Mouse (Mus musculus): ENCODE measurements around the gene Taco1.
"Not testable (repeated sequence)": the region's sequence is repeated elsewhere in the genome, so short reads cannot be mapped to it uniquely, and the experiment has no call there.

Gene Taco1

DNA sequence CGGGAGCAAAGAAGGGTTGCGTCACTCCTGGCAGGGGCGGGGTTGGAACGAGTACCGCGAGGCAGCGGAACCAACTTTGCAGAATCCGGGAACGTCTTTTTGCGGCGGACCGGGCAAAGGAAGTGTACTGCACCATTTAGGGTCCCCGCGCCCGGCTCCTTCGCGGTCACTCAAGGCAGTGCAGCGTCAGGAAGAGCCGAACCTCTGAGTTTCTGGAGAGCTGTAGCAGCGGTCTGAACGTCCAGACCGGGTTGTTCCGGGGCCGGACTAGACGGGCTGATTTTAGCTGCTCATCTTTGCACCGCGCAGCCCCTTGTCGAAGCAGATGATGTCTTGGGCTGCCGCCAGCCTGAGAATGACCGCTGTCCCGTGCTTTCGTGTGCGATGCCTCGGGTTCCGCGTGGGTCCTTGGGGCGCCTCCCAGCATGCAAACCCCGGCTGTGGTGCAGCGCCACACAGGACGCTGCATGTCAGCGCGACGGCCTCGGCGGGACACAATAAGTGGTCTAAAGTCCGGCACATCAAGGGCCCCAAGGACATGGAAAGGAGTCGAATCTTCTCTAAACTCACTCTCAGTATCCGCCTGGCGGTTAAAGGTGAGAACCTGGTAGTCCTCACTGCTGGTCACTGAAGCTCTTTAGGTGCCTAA lies at the start of gene Taco1:
TSS of gene Taco1 (plus strand) at position 139 of the 649 bp plus-strand sequence.
- DNase-seq (ENCODE audit: low spot score in 2 of 2), result peak; percentile 86 to 95

DNA sequence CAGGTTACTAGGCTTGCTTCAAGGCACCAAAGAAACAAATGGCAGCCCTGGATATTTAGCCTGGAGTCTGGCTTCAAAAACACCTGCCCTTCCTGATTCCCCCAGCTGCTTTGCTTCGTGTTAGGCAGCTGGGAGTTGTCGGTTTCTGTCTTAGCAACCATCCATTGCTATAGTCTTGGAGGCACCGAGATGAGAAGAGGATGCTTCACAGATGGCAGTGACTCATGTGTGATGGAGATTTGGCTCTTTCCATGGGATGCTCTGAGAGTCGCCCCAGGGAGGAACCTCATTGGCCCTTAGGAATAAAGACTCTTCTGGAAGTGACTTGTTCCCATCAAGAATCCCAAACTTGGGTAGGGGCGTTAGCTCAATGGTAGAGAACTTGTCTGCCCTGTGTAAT lies 49.4 kb upstream of the Taco1 start:
- DNase-seq (ENCODE audit: low spot score in 2 of 2), result no peak

DNA sequence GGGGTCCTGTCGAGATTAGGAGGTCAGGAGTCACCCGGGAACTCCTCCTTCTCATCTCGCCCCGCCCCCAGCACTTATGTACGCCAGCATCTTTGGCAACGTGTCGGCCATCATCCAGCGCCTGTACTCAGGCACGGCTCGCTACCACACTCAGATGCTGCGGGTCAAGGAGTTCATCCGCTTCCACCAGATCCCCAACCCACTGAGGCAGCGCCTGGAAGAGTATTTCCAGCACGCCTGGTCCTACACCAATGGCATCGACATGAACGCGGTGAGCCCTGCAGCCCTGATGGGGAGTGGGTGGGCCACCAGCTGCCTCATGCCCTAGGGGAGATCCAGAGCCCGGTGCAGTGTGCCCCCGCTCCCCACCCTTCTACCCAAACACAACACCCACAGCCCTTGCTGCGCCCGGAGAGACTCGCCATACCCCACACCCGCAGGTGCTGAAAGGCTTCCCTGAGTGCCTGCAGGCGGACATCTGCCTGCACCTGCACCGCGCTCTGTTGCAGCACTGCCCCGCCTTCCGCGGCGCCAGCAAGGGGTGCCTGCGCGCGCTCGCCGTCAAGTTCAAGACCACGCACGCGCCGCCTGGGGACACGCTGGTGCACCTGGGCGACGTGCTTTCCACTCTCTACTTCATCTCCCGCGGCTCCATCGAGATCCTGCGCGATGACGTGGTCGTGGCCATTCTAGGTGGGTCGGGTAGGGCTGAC lies 45.7 kb upstream of the Taco1 start:
- DNase-seq (ENCODE audit: low spot score in 2 of 2), result no peak

DNA sequence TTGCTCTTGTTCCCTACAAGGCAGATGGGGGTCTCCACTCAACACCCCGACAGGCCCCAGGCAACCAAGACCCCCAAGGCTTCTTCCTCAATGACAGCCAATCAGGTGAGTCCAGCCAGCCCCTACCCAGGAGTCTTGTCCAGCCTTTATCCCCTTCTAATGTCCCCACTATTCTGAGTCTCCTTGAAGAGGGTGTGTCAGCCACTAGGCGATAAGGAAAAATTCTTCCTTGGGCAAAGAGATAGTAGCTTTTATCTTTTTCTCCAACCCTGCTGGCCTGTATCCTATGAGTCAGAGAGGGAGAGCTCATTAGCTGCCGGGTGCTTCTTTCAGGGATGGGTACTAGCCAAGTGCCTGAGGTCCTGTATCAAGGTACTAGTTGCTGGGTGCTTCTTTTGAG lies 40.1 kb upstream of the Taco1 start:
- no peak for DNase-seq (ENCODE audit: low spot score in 2 of 2)

DNA sequence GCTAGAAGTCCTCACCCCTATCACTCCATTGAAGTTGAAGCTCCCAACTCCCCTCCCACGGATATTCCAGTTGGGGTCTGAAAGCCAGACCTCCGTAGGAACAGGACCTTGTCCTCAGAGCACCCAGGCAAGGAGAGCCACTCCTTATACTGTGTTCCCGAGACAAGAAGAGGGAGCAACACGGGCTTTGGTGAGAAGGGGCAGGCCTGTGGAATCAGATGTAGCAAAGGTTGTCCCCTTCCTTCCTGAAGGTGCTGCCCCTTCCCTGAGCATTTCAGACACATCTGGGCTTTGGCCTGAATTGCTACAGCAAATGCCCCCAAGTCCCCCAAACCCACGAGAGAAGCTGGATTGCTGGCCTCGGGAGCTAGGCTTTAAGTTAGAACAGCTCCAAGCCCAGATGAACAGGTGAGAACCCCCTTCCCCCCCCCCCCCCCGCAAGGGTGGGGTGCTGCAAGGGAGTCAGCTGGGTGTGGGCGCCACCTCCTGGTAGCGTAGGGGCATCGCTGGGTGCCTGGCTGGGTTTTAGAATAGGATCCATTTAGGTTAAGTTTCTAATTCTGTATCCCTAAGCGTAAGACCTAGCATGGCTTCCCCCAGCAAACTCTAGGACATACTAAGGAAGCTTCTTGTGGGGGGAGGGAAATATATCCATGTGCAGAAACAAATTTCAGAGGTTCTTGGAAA lies 39.3 kb upstream of the Taco1 start:
- DNase-seq (ENCODE audit: low spot score in 2 of 2), result no peak

DNA sequence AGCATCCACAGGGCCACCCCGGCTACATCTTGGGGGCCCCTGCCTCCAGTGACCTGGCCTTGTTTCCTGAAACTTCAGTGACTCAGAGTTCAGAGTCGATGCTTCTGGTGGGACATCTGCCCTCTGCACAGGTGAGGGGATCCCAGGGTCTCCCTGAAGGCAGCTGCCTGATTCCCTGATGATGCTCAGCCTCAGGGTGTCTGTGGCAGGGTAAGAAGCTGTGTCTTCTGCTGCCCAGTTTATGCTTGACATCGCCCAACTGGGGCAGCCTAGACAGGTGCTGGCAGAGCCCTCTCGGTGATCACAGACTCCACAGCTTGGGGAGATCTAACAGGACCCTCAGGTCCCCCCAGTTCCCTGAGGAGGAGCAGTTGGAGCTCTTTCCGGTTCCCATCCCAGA lies 38.3 kb upstream of the Taco1 start:
- DNase-seq (ENCODE audit: low spot score in 2 of 2), result no peak

DNA sequence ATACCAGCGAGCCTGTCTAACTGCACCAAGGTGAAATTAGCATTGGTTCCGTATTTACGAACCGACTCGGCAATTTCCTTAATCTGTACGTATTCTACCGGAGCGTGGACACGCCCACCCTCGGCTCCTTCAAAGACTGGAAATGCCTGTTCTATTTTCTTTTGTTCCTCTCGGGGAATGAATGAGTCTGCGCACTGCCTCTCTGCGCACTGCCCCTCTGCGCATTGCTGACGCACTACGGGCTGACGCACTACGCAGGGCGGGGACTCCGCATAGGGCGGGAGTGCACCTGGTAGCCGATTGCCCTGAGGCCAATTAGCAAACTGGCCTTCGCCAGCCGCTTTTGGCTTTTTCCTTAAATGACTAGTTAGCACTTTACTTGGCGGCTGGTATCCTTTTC lies 33.8 kb upstream of the Taco1 start:
- DNase-seq (ENCODE audit: low spot score in 2 of 2), result not testable (repeated sequence)

DNA sequence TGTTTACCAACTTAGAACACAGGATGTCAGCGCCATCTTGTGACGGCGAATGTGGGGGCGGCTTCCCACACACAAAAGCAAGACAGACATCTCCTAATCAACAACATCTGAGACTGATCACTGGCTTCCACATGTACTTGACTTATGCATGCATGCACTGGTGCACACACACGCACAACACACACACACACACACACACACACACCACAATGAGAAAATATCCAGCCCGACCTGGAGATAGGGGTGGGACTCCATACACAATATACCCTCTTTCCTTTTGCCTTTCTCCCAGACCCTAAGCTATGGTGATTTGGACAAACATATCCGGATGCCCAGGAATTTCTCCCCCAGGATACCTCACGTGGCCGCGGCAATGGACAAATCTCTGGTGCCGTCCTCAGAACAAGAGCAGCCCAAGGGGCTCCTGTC lies 32.4 kb upstream of the Taco1 start:
- no peak for DNase-seq (ENCODE audit: low spot score in 2 of 2)

DNA sequence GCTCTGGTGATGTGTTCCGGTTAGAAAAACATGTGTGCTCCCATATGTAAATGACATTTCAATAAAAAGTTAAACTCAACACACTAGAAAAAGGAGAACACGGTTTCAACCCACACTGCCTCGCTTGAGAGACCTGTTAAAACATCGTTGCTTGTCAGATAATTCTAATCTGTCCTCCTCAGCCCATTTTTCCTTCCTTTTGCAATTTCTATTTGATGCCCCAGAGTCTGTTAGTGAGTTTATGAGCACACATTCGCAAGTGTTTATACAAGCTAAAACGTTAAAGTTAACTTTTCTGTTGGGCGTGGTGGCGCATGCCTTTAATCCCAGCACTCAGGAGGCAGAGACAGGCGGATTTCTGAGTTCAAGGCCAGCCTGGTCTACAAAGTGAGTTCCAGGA lies 30.9 kb upstream of the Taco1 start:
- no peak for DNase-seq (ENCODE audit: low spot score in 2 of 2)

DNA sequence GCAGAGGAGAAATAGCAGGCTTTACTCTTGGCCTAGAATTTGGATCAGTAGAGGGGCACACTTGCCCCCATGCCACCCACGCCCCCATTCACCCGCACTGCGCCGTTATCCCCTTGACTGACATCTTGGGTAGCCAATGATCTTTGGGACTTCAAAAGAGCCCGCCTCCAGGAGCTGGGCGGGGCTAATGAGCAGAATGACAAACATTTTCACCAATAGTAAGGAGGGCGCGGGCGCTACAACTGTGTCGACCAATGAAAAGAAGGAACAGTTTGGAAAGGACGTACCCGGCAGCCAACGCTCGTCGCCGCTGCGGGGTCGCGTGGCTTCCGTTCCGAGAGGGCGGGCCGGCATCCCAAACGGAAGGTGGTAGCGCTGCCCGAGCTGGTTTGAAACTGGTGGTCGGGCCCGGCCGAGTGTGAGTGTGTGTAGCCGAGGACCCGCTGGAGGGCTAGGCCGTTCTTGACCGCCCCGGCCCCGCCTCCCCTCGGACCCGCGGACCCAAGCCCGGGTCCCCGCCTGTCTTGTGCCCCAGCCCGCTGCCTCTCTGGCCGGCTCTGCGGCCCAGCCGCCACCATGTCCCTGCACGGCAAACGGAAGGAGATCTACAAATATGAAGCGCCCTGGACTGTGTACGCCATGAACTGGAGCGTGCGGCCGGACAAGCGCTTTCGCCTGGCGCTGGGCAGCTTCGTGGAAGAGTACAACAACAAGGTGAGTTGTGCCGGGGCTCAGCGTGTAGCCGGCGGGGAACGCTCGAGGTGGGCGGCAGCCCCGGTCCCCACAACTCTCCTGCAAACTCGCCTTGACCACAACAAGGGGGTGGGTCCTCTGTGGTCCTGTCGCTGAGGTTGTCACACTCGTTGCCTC lies 29.1 kb upstream of the Taco1 start, which contains the start of gene Dcaf7:
TSS of gene Dcaf7 (plus strand) at position 325 of the 870 bp plus-strand sequence.
- DNase-seq (ENCODE audit: low spot score in 2 of 2), result peak; percentile 95 to 96

DNA sequence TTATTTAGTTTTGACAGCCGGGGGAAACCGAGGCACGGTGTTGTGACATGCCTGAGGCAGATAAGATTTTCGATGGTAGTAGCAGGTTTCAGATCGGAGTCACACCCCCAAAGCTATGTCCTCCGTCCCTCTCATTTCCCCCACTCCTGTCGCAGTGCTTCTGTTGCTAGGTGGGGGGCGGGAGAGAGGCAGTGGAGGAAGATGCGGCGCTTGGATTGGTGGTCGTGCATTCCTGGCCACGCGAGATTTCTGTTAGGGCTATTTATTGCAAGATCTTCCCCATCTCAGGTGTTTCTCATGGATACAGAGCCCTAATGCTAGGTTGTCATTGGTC lies 28.5 kb upstream of the Taco1 start:
- no peak for DNase-seq (ENCODE audit: low spot score in 2 of 2)

DNA sequence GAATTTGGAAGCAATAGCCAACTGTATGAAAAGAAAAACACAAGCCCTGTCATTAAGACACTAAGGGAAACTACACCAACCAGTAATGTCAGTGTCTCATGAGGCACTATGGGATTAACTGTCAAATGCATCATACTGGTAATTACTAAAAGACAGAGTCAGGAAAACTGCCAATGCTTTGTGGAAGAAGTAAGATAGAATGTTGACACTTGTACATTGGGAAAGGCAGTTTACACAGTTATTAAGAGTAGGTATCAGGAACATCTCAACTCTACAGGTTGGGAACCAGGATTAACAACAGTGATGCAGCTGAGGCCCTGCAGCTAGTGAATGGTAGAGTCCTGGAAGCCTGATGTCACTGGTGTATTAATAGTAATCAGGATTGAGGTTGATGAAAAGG lies 21.5 kb upstream of the Taco1 start:
- DNase-seq (ENCODE audit: low spot score in 2 of 2), result no peak

DNA sequence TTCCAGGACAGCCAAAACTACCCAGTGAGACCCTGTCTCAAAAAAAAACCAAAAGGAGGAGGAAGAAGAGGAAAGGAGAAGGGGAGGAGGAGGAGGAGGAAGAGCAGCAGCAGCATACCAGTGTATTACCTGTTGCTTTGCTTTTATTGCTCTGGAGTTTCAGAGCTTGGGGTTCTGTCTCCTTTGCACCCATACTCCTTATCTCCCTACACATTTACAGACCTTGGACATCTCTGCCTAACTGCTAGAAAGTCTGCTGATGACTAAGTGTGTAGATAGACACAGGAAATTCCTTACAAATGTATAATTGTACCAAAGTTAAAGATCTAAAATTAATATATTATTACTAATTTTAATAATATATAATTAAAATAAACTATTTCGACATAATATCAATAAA lies 20.6 kb upstream of the Taco1 start:
- DNase-seq (ENCODE audit: low spot score in 2 of 2), result no peak

DNA sequence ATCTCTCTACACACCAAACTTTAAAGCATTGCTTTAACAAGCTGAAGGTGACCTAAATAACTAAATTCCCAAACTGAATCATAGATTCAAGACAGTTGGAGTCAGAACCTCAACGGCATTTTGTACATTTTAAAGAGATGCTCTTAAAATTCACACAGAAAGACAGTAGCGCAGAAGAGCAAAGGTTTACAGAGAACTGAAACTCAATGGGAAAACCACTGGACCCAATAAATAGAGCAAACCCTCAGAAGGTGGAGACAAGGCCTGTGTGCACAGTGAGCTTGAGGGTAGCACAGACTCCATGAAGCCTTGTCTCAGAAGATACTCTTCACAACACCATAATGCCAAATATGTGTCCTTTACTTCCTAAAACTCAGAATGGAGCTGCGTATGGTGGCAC lies 20.1 kb upstream of the Taco1 start:
- DNase-seq (ENCODE audit: low spot score in 2 of 2), result no peak

DNA sequence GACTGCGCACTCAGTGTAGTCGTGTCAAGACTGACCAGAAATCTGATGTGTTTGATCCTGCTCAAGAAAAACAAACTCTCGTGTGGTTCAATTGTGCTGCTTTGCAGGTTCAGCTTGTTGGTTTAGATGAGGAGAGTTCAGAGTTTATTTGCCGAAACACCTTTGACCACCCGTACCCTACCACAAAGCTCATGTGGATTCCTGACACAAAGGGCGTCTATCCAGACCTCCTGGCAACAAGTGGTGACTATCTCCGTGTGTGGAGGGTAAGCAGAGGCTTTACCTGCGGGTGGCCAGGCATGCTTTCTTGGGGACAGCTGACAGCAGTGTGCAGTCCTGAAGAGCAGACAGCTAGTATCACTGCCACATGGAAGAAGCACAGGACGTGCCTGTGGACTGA lies 19.3 kb upstream of the Taco1 start:
- no peak for DNase-seq (ENCODE audit: low spot score in 2 of 2)

DNA sequence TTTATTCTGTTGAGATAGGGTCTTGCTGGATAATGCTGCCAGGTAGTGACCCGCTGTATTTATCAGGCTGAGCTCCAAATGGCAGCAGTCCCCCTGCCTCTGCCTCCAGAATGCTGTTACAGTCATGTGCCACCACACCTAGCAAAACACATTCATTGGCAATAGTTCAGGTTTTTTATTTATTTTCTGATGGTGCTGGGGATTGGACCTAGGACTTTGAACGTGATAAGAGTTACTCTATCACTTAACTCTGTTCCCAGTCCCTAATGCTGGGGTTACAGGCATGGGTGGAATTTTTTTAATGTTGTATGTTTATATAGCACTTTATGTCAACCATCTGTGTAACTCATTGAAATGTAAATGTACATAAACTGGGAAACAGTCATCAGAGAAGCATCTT lies 11.9 kb upstream of the Taco1 start:
- no peak for DNase-seq (ENCODE audit: low spot score in 2 of 2)

DNA sequence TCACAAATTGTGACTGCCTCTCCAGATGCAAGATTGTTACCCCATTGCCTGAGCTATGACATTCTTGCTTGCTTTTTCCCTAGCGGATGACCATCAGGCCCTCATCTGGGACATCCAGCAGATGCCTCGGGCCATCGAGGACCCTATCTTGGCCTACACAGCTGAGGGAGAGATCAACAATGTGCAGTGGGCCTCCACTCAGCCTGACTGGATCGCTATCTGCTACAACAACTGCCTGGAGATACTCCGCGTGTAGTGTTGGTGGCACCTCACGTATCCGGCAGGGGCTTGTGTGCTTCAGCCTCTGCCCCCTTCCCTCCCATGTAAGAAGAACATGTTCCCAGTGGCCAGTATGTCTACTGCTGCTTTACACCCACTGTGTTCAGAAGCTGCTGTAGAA lies 11.3 kb upstream of the Taco1 start:
- no peak for DNase-seq (ENCODE audit: low spot score in 2 of 2)

DNA sequence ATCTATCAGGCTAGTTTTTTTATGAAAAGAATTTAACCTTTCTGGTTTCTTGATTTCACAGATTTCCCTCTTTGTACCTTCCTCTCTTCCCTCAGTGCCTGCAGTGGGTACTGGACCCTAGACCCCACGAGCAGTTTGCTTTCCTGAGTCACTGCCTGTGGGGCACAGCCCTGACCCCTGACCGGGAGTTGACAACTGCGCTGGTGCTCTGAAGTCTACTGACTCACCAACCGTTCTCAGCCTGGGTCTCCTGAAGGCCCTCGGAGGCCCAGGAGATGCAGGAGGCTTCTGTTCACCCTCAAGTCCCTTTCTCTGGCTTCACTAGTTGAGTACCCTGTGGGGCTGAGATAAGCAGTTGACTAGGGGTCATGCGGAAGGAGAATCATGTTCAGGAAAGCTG lies 10.5 kb upstream of the Taco1 start:
- DNase-seq (ENCODE audit: low spot score in 2 of 2), result no peak

DNA sequence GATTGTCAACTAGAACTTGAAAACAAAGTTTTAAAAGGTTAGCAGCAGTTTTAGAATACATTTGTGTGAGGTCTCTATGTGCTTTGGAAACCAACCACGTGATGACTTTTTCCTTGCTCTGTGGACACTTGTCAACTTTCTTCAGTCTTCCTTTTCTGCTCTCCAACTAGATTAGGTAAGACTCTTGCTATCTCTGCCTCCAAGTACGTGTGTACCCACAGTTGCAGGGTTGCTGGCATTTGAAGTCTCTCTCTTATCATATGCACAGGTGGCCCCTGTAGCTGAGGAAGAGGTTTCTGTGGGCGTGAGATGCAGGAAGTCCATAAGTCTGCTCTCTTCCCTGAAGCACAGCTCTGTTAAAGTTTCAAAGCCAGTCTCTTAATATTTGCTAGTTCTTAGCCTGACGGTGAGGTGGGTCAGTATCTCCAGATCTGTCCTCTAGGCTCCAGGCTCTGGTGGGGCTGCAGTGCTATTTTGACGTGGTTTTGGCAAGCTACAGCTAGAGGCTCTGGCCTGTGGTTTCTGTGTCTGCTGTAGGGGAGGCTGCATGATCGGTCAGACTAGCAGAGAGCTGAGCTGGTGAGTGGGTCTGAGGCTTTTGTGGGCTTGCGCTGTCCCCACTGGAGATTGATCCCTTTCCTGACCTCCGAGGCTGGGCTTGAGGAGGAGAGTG lies 8.9 kb upstream of the Taco1 start:
- DNase-seq (ENCODE audit: low spot score in 2 of 2), result no peak

DNA sequence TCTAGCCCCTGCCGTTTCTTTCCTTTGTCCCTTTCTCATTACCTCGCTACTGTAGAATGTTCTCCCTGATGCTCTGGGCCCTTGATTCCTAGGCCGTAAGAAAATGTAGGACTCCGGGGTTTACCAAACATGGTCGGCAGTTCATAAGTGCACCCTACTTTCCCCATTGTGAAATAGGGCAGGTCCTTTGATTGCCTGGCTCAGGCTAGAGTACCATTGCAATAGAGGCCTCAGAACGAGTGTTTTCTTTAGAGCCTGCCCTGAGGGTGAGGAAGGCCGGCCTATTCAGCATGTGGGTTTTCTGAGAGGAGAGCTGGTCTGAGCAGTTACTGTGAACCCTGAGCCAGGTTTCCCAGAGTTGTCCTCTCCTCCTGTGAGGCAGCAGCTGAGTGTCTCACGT lies 7.8 kb upstream of the Taco1 start:
- DNase-seq (ENCODE audit: low spot score in 2 of 2), result no peak

DNA sequence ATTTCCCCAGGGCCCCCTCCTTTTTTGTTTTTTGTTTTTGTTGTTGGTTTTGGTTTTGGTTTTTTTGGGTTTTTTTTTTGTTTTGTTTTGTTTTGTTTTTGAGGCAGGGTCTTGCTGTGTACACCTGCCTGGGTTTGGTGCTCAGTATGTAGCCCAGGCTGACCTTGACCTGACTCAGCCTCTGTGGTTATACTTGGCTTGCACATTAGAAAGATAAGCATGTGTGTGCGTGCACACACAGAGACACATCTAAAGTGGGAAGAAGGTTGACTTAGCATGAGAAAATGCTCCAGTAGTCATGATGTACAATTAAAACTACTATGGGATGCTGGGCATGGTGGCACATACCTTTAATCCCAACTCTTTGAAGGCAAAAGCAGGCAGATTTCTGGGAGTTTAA lies 5.3 kb upstream of the Taco1 start:
- DNase-seq (ENCODE audit: low spot score in 2 of 2), result no peak

DNA sequence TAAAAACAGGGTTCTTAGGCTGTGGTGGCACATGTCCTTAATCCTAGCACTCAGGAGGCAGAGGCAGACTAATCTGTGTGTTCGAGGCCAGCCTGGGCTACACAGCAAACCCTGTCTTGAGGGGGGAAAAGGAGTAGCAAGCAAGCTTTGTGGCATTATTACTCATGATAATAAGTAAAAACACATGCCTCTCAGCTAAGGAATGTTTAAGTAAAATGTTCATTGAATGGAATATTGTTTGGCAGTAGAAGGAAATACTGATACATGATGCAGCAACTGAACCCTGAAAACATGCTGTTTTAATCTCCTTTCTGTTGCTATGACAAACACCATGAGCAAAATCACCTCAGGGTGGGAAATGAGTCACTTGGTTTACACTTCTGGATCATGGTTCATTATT lies 4.5 kb upstream of the Taco1 start:
- no peak for DNase-seq (ENCODE audit: low spot score in 2 of 2)
